In genomic region chr7:66840008-66840719, GRCm38 (mm10) we compare ENCODE assay signal across 8 mouse cellular contexts. TPM values are rescaled to one million over a fixed set of nuclear protein-coding genes. Genes with fewer than 3 reads are reported as not detected.
DNase-seq lines count a peak whose midpoint lies in the region; ATAC-seq lines count a peak whose summit lies in the region.

No protein-coding gene starts in this region.

- peak overlapping the region; percentile 63 for H3K4me3 ChIP-seq in heart, embryonic 16.5 days (ENCODE audit: low read length)
- H3K4me3 ChIP-seq in lung, embryonic 16.5 days (ENCODE audit: low read length): peak overlapping the region; percentile 73

- H3K27ac ChIP-seq in heart, embryonic 16.5 days (ENCODE audit: low read length): no peak overlapping the region
- H3K27ac ChIP-seq in lung, embryonic 16.5 days (ENCODE audit: low read length): peak overlapping the region; percentile 64

- H3K9me3 ChIP-seq in heart, embryonic 16.5 days (replicated peaks; ENCODE audit: control insufficient read depth, low read length): no peaks in the 10 kb centered on the region
- no peaks in the 10 kb centered on the region for H3K9me3 ChIP-seq in lung, embryonic 16.5 days (ENCODE audit: control insufficient read depth, low read length)

- peak overlapping the region; percentile 78 for H3K4me2 ChIP-seq in heart, embryonic 16.5 days (ENCODE audit: low read depth, low read length)
- peak overlapping the region; percentile 98 for H3K4me2 ChIP-seq in lung, embryonic 16.5 days (ENCODE audit: low read depth, low read length)

- no peaks in the 10 kb centered on the region for H3K36me3 ChIP-seq in heart, embryonic 16.5 days (ENCODE audit: control insufficient read depth, insufficient read depth)
- H3K36me3 ChIP-seq in lung, embryonic 16.5 days (ENCODE audit: control insufficient read depth, insufficient read depth, low read length): no peaks in the 10 kb centered on the region

- peak; percentile 25 for ATAC-seq in heart, embryonic 16.5 days (replicated peaks; ENCODE audit: extremely low read depth, insufficient read depth, low FRiP score)
- ATAC-seq in lung, embryonic 16.5 days (ENCODE audit: low read depth): peak; percentile 19

- H3K27me3 ChIP-seq in heart, embryonic 16.5 days (ENCODE audit: control insufficient read depth, insufficient read depth, low read length): no peaks in the 10 kb centered on the region
- no peaks in the 10 kb centered on the region for H3K27me3 ChIP-seq in lung, embryonic 16.5 days (ENCODE audit: control insufficient read depth, insufficient read depth, low read depth, low read length)

- WGBS in heart, embryonic 16.5 days: 1% methylated on average over 64 of the region's 76 CpGs
- WGBS in lung, embryonic 16.5 days: under 1% methylated on average over 65 of the region's 76 CpGs

- peak; percentile 22 to 45 for DNase-seq in spleen, adult 18-20 months
- DNase-seq in spleen, adult 12 weeks (ENCODE audit: low spot score): no peak
- peak; percentile 66 for DNase-seq in embryo, embryonic 10.5 days (ENCODE audit: low spot score)
- peak; percentile 35 to 51 for DNase-seq in kidney, postnatal 25 days
- DNase-seq in retina, embryonic 14.5 days (ENCODE audit: low spot score): peak; percentile 69
- DNase-seq in urinary bladder, adult 18-20 months (ENCODE audit: low spot score in 2 of 2): peak; percentile 10 to 38

- peak overlapping the region; percentile 66 for H3K9ac ChIP-seq in heart, embryonic 16.5 days (ENCODE audit: low read length)
- H3K9ac ChIP-seq in lung, embryonic 16.5 days (ENCODE audit: low read length): peak overlapping the region; percentile 73

- peaks cover 11% of the 10 kb centered on the region for H3K4me1 ChIP-seq in heart, embryonic 16.5 days (ENCODE audit: control insufficient read depth, insufficient read depth, low read length)
- H3K4me1 ChIP-seq in lung, embryonic 16.5 days (replicated peaks; ENCODE audit: control insufficient read depth, insufficient read depth, low read length): peaks cover 13% of the 10 kb centered on the region

RNA-seq across cellular contexts. Expression of gene Adamts17, which starts 0.6 kb away (rescaled TPM):
- polyA plus RNA-seq in heart, embryonic 16.5 days (2015; fragmentation: Nextera tagmentation; extraction: Ambion mirVana): 4.7 and 5.5 TPM in 2 replicates
- polyA plus RNA-seq in lung, embryonic 16.5 days (2015; fragmentation: Nextera tagmentation; extraction: Ambion mirVana): 15.4 and 15.9 TPM in 2 replicates
